10 mouse cellular contexts compared by ENCODE assay signal in genomic region chr1:120603656-120604051, GRCm38 (mm10). TPM values are rescaled to one million over a fixed set of nuclear protein-coding genes. Genes with fewer than 3 reads are reported as not detected.
DNase-seq lines count a peak whose midpoint lies in the region; ATAC-seq lines count a peak whose summit lies in the region.
"Had no signal": no experiment of that assay in that cellular context is flagged by ENCODE, and none has a peak within 500 bp of the region (broad histone marks: within the 10 kb centered on the region; RNA-seq: fewer than 3 reads in every experiment).

No protein-coding gene starts in this region.

- peak; percentile 68 for DNase-seq in embryo, embryonic 10 days (ENCODE audit: low spot score)
- no peak for DNase-seq in embryo, embryonic 10.5 days (ENCODE audit: low spot score)
- DNase-seq in urinary bladder, adult 2 months (ENCODE audit: low spot score), result peak; percentile 29
- no peak for DNase-seq in urinary bladder, postnatal 14 days (ENCODE audit: low spot score)
- no peak for DNase-seq in right cerebral cortex, postnatal 36 days (ENCODE audit: low spot score in 2 of 2)
- DNase-seq in layer of hippocampus, adult 9-11 months, result no peak
- DNase-seq in left cerebral cortex, postnatal 36 days (ENCODE audit: low spot score in 2 of 2), result no peak

- peaks cover 25% of the 10 kb centered on the region for H3K4me1 ChIP-seq in limb, embryonic 15.5 days

- H3K4me2 ChIP-seq in limb, embryonic 15.5 days, result peak overlapping the region; percentile 93

- 2% methylated on average over 33 of the region's 35 CpGs for WGBS in limb, embryonic 15.5 days

- no peak for ATAC-seq in limb, embryonic 15.5 days (ENCODE audit: insufficient number of reproducible peaks, low FRiP score, low TSS enrichment, low read depth)

- H3K9me3 ChIP-seq in limb, embryonic 15.5 days, result no peaks in the 10 kb centered on the region

- peak overlapping the region; percentile 75; the same call in 1 of the 2 replicates for H3K27ac ChIP-seq in limb, embryonic 15.5 days

- H3K27me3 ChIP-seq in limb, embryonic 15.5 days, result peaks cover 86% of the 10 kb centered on the region

- H3K9ac ChIP-seq in limb, embryonic 15.5 days, result peak overlapping the region; percentile 55

- intact Hi-C loops in left cerebral cortex, postnatal 36 days (cut with DNase I), result loop anchor here (5.0 kb wide), 1 partner anchor 724 kb away; no protein-coding TSS in a partner anchor

- H3K36me3 ChIP-seq in limb, embryonic 15.5 days, result no peaks in the 10 kb centered on the region

- peak overlapping the region; percentile 53 for H3K4me3 ChIP-seq in limb, embryonic 15.5 days

RNA-seq across cellular contexts. Expression of gene En1, which starts 1.4 kb away (rescaled TPM):
- not detected in 2 replicates for polyA plus RNA-seq in urinary bladder, adult 2 months (2012; rRNA removed)
- 4.2 and 4.5 TPM in 2 replicates for polyA plus RNA-seq in limb, embryonic 15.5 days (2015; fragmentation: Nextera tagmentation; extraction: Ambion mirVana)
- total RNA-seq in left cerebral cortex, postnatal 36 days (2021), result not detected
- total RNA-seq: common myeloid progenitor, adult 5-6 weeks; monocyte, adult 5-6 weeks had no signal

Comparison
In these comparisons a context has a peak if more than half of its experiments do, and no peak if none do; other contexts are left out.
1. DNase-seq: peak in embryo, embryonic 10 days (single experiment) and urinary bladder, adult 2 months (single experiment); none in embryo, embryonic 10.5 days (single experiment), urinary bladder, postnatal 14 days (single experiment), right cerebral cortex, postnatal 36 days (0 of 2), layer of hippocampus, adult 9-11 months (single experiment) and left cerebral cortex, postnatal 36 days (0 of 2).